Comparison of ENCODE assay signal across 28 mouse cellular contexts in genomic region chr12:79588831-79589230, GRCm38 (mm10).
A peak's percentile ranks its signal among the peaks of the same experiment; 100 is the strongest.
DNase-seq lines count a peak whose midpoint lies in the region; ATAC-seq and TF ChIP-seq lines count a peak whose summit lies in the region.
"Had no signal": no experiment of that assay in that cellular context is flagged by ENCODE, and none has a peak within 500 bp of the region (broad histone marks: within the 10 kb centered on the region; RNA-seq: fewer than 3 reads in every experiment).

No protein-coding gene starts in this region.

- no peak overlapping the region for H3K4me2 ChIP-seq in liver, embryonic 11.5 days
- H3K4me2 ChIP-seq: embryonic facial prominence, embryonic 13.5 days; forebrain, embryonic 12.5 days; forebrain, embryonic 15.5 days; heart, embryonic 12.5 days; heart, embryonic 15.5 days; hindbrain, embryonic 13.5 days had no signal

- no peak overlapping the region for H3K27ac ChIP-seq in liver, embryonic 11.5 days (ENCODE audit: low read depth, low read length)
- H3K27ac ChIP-seq: embryonic facial prominence, embryonic 10.5 days; embryonic facial prominence, embryonic 13.5 days; forebrain, embryonic 12.5 days; forebrain, embryonic 15.5 days; heart, embryonic 15.5 days; hindbrain, embryonic 10.5 days; hindbrain, embryonic 13.5 days had no signal

- TF ChIP-seq POLR2A in lung, adult 2 months (IDR thresholded peaks at IDR 0.05; ENCODE audit: borderline replicate concordance, extremely low read depth, low read depth, low read length) = no peak

- no peaks in the 10 kb centered on the region for H3K9me3 ChIP-seq in liver, embryonic 11.5 days (ENCODE audit: control insufficient read depth, low read length)
- H3K9me3 ChIP-seq: embryonic facial prominence, embryonic 10.5 days; embryonic facial prominence, embryonic 13.5 days; forebrain, embryonic 12.5 days; forebrain, embryonic 15.5 days; heart, embryonic 12.5 days; heart, embryonic 15.5 days; hindbrain, embryonic 10.5 days; hindbrain, embryonic 13.5 days had no signal

- no peaks in the 10 kb centered on the region for H3K27me3 ChIP-seq in liver, embryonic 11.5 days (replicated peaks; ENCODE audit: control insufficient read depth, insufficient read depth, low read length)
- H3K27me3 ChIP-seq: embryonic facial prominence, embryonic 13.5 days; forebrain, embryonic 12.5 days; forebrain, embryonic 15.5 days; heart, embryonic 12.5 days; heart, embryonic 15.5 days; hindbrain, embryonic 13.5 days had no signal

- ATAC-seq in liver, embryonic 11.5 days (replicated peaks; ENCODE audit: low FRiP score) = no peak
- ATAC-seq: CD4-positive, CD25-positive, alpha-beta regulatory T cell, adult 4 months; forebrain, embryonic 15.5 days had no signal

- no peaks in the 10 kb centered on the region for H3K36me3 ChIP-seq in liver, embryonic 11.5 days (ENCODE audit: control insufficient read depth, insufficient read depth, low read length)
- H3K36me3 ChIP-seq: embryonic facial prominence, embryonic 10.5 days; embryonic facial prominence, embryonic 13.5 days; forebrain, embryonic 12.5 days; forebrain, embryonic 15.5 days; heart, embryonic 12.5 days; heart, embryonic 15.5 days; hindbrain, embryonic 10.5 days; hindbrain, embryonic 13.5 days had no signal

- 70% methylated on average over 4 of the region's 4 CpGs for WGBS in lung, adult 2 months
- 93% methylated on average over 4 of the region's 4 CpGs for WGBS in liver, embryonic 11.5 days

- no peaks in the 10 kb centered on the region for H3K4me1 ChIP-seq in lung, adult 2 months (ENCODE audit: control insufficient read depth, insufficient read depth, low read length)
- H3K4me1 ChIP-seq in liver, embryonic 11.5 days (replicated peaks; ENCODE audit: control insufficient read depth, insufficient read depth, low read length) = no peaks in the 10 kb centered on the region
- H3K4me1 ChIP-seq: embryonic facial prominence, embryonic 13.5 days; forebrain, embryonic 15.5 days; heart, embryonic 12.5 days; hindbrain, embryonic 13.5 days had no signal

- no peak for TF ChIP-seq CTCF in lung, adult 2 months (IDR thresholded peaks at IDR 0.05; ENCODE audit: insufficient read depth, low read length)

- no peak overlapping the region for H3K9ac ChIP-seq in liver, embryonic 11.5 days (ENCODE audit: low read depth, low read length)
- H3K9ac ChIP-seq: embryonic facial prominence, embryonic 13.5 days; forebrain, embryonic 12.5 days; forebrain, embryonic 15.5 days; heart, embryonic 12.5 days; heart, embryonic 15.5 days; hindbrain, embryonic 13.5 days had no signal

- peak; percentile 70 to 78 for DNase-seq in lung, adult 18-20 months
- peak; percentile 54 for DNase-seq in lung, adult 2 months
- peak; percentile 50 for DNase-seq in lung, postnatal 10 days
- peak; percentile 81 for DNase-seq in lung, postnatal 36 days
- no peak for DNase-seq in thymus, postnatal 4 days
- no peak for DNase-seq in liver, embryonic 11.5 days (ENCODE audit: low spot score)
- DNase-seq in ovary, postnatal 10 days (ENCODE audit: low spot score) = no peak
- DNase-seq: adrenal gland, adult 2 months; adrenal gland, postnatal 14 days; cerebellum, adult 11-12 months; cerebellum, adult 8-10 months; cerebellum, postnatal 10 days; cerebellum, postnatal 36 days; embryo, embryonic 11 days; gastrocnemius, postnatal 25 days; heart, adult 18-20 months; heart, postnatal 10 days; heart, postnatal 36 days had no signal

- no peak overlapping the region for H3K4me3 ChIP-seq in lung, adult 2 months (replicated peaks; ENCODE audit: extremely low read depth, low read depth, low read length)
- H3K4me3 ChIP-seq in liver, embryonic 11.5 days (ENCODE audit: low read depth, low read length) = no peak overlapping the region
- H3K4me3 ChIP-seq: embryonic facial prominence, embryonic 10.5 days; embryonic facial prominence, embryonic 13.5 days; erythroblast, embryonic 14.5 days; forebrain, embryonic 12.5 days; forebrain, embryonic 15.5 days; heart, embryonic 12.5 days; heart, embryonic 15.5 days; hindbrain, embryonic 10.5 days; hindbrain, embryonic 13.5 days had no signal

Comparison
In these comparisons a context has a peak if more than half of its experiments do, and no peak if none do; other contexts are left out.
1. DNase-seq: peak in lung, adult 18-20 months (2 of 2), lung, adult 2 months (single experiment), lung, postnatal 10 days (single experiment) and lung, postnatal 36 days (single experiment); none in thymus, postnatal 4 days (single experiment), liver, embryonic 11.5 days (single experiment) and ovary, postnatal 10 days (single experiment).